Mouse (Mus musculus) adrenal gland, adult 10 weeks (tissue): Measurements from ENCODE around the gene Rnf43. TPM values are rescaled to one million over a fixed set of nuclear protein-coding genes. Genes with fewer than 3 reads are reported as not detected.

Source experiments
- polyA plus RNA-seq: library from polyadenylated mRNA; stranded (reverse); fragments of 350-450 nt; fragmentation: Illumina TruSeq; extraction: RNeasy Lipid Tissue Mini Kit (QIAGEN cat#74804); gene quantifications from one replicate; pipeline ENCODE4 v1.2.3, GENCODE M21; 2014; ENCODE audit warnings: low read depth, low replicate concordance

Rnf43 gene
- polyA plus RNA-seq = 2.2 TPM

GRCm38 (mm10) chr11:87662407-87662806, at the start of gene Rnf43:
Gene Rnf43 (plus strand): TSS chr11:87662722.

GRCm38 (mm10) chr11:87616790-87617474, 45.6 kb upstream of the Rnf43 start, which contains the start of gene Hsf5:
Gene Hsf5 (plus strand): TSS chr11:87617164.

GRCm38 (mm10) chr11:87737175-87737740, 74.7 kb downstream of the Rnf43 start, which contains the start of gene Supt4a:
Gene Supt4a (plus strand): TSS chr11:87737552.

GRCm38 (mm10) chr11:87760301-87761081, 98.0 kb downstream of the Rnf43 start, which contains the start of gene Tspoap1:
Gene Tspoap1 (plus strand): TSS chr11:87760541.

Other genes with a start within 250 kb of the Rnf43 start
- gene Gm11492, start 96.1 kb upstream of the Rnf43 start, polyA plus RNA-seq = not detected
- gene Sept4, start 93.8 kb upstream of the Rnf43 start, polyA plus RNA-seq = 12.4 TPM
- 22.0 TPM for gene Mtmr4, start 70.6 kb upstream of the Rnf43 start, polyA plus RNA-seq
- gene Hsf5, start 45.6 kb upstream of the Rnf43 start, polyA plus RNA-seq = not detected
- 22.3 TPM for gene Supt4a, start 74.8 kb downstream of the Rnf43 start, polyA plus RNA-seq
- gene Tspoap1, start 97.8 kb downstream of the Rnf43 start, polyA plus RNA-seq = not detected
- not detected for gene Mpo, start 130.9 kb downstream of the Rnf43 start, polyA plus RNA-seq
- gene Lpo, start 165.6 kb downstream of the Rnf43 start, polyA plus RNA-seq = not detected
- gene Mks1, start 190.5 kb downstream of the Rnf43 start, polyA plus RNA-seq = 3.0 TPM
- gene Epx, start 212.8 kb downstream of the Rnf43 start, polyA plus RNA-seq = not detected
- gene Olfr462, start 229.5 kb downstream of the Rnf43 start, polyA plus RNA-seq = not detected
- not detected for gene Olfr463, start 234.7 kb downstream of the Rnf43 start, polyA plus RNA-seq